Mouse (Mus musculus) kidney, embryonic 16.5 days (tissue): ENCODE measurements around the gene Tbc1d24. TPM values are rescaled to one million over a fixed set of nuclear protein-coding genes. Genes with fewer than 3 reads are reported as not detected.
A peak's percentile ranks its signal among the peaks of the same experiment; 100 is the strongest.

Source experiments
- ATAC-seq: fragments of 200-750 bp; cut with Nextera tagmentation; 2 replicates; pipeline ENCODE4 v1.8.0; 2017; ENCODE audit warnings: moderate TSS enrichment; ENCODE audit not compliant: low FRiP score, low TSS enrichment
- H3K27ac ChIP-seq: fragments of 300-500 bp; sonication (generic); 2 replicates; pipeline ENCODE4 v1.5.1; 2014; ENCODE audit warnings: low read length
- H3K27me3 ChIP-seq: fragments of 300-500 bp; sonication (generic); 2 replicates; pipeline ENCODE4 v1.6.1; 2014; ENCODE audit warnings: low read length, control low read depth, mixed read lengths; ENCODE audit not compliant: insufficient read depth
- H3K36me3 ChIP-seq: fragments of 300-500 bp; sonication (generic); 2 replicates; pipeline ENCODE4 v1.6.1; 2014; ENCODE audit warnings: low read length, control low read depth, mixed read lengths; ENCODE audit not compliant: insufficient read depth
- H3K4me1 ChIP-seq: fragments of 300-500 bp; sonication (generic); 2 replicates; pipeline ENCODE4 v1.6.1; 2014; ENCODE audit warnings: low read length, control low read depth, mixed read lengths; ENCODE audit not compliant: insufficient read depth
- H3K4me2 ChIP-seq: fragments of 300-500 bp; sonication (generic); replicated peaks from 2 replicates; pipeline ENCODE4 v1.6.1; 2014; ENCODE audit warnings: low read depth, low read length
- H3K4me3 ChIP-seq: fragments of 300-500 bp; sonication (generic); 2 replicates; pipeline ENCODE4 v1.5.1; 2014; ENCODE audit warnings: mild to moderate bottlenecking, low read length
- H3K9ac ChIP-seq: fragments of 300-500 bp; sonication (generic); replicated peaks from 2 replicates; pipeline ENCODE4 v1.6.1; 2014; ENCODE audit warnings: low read length
- H3K9me3 ChIP-seq: fragments of 300-500 bp; sonication (generic); 2 replicates; pipeline ENCODE4 v1.6.1; 2016; ENCODE audit warnings: low read length, control low read depth
- WGBS: fragments of 180-500 bp; shearing (Covaris S2); extraction: QIAGEN DNeasy Blood & Tissue Kit; methylation state at CpG from one replicate; pipeline ENCODE4 v1.1.7; 2014; 5-methylcytosine and 5-hydroxymethylcytosine counted together
- polyA plus RNA-seq: library from polyadenylated mRNA; unstranded; fragments of >200 nt; fragmentation: Nextera tagmentation; extraction: Ambion mirVana; gene quantifications from 2 replicates; pipeline ENCODE4 v1.2.1, GENCODE M21; 2015

Tbc1d24 gene
- polyA plus RNA-seq, 1 experiment from 2014 or later = 5.6 TPM

GRCm38 (mm10) chr17:24211631-24212440 lies 6.5 kb upstream of the Tbc1d24 start:
- Histone ChIP-seq H3K9ac (peak overlapping the region; percentile 66), H3K4me1 (peaks cover 49% of the 10 kb centered on the region), H3K36me3 (peaks cover 11% of the 10 kb centered on the region), H3K27ac (no peak overlapping the region), H3K4me3 (peak overlapping the region; percentile 55), H3K9me3 (no peaks in the 10 kb centered on the region), H3K4me2 (peak overlapping the region; percentile 79), H3K27me3 (peaks cover 11% of the 10 kb centered on the region)
- WGBS = 3% methylated on average over 37 of the region's 37 CpGs
- ATAC-seq = peak; percentile 3; the same call in 1 of the 2 replicates

- ATAC-seq = no peak
- peaks cover 61% of the 10 kb centered on the region for H3K4me1 ChIP-seq
- H3K4me2 ChIP-seq = no peak overlapping the region
- H3K36me3 ChIP-seq = peaks cover 1% of the 10 kb centered on the region
- 90% methylated on average over 3 of the region's 3 CpGs for WGBS
- H3K9me3 ChIP-seq = no peaks in the 10 kb centered on the region
- no peak overlapping the region for H3K9ac ChIP-seq
- no peak overlapping the region for H3K27ac ChIP-seq
- no peak overlapping the region for H3K4me3 ChIP-seq
- H3K27me3 ChIP-seq = peaks cover 15% of the 10 kb centered on the region
These were observed 5.2 kb upstream of the Tbc1d24 start for GRCm38 (mm10) chr17:24210591-24210990.

- Histone ChIP-seq H3K9ac (no peak overlapping the region), H3K27me3 (peaks cover 15% of the 10 kb centered on the region), H3K4me2 (0 out of 2 replicates have a peak overlapping the region, but pooled peaks have one; percentile 94), H3K36me3 (no peaks in the 10 kb centered on the region), H3K4me3 (no peak overlapping the region), H3K27ac (peak overlapping the region; percentile 73), H3K4me1 (peaks cover 61% of the 10 kb centered on the region), H3K9me3 (no peaks in the 10 kb centered on the region)
- WGBS = 69% methylated on average over 3 of the region's 3 CpGs
- no peak for ATAC-seq
These were observed 4.5 kb upstream of the Tbc1d24 start for GRCm38 (mm10) chr17:24209916-24210240.

GRCm38 (mm10) chr17:24209043-24209915 lies 3.9 kb upstream of the Tbc1d24 start, which contains the start of gene Ntn3:
Gene Ntn3, minus strand, starts transcription at chr17:24209531.
- Histone ChIP-seq H3K9me3 (no peaks in the 10 kb centered on the region), H3K9ac (peak within 1 kb of the TSS; percentile 83), H3K4me3 (peak within 1 kb of the TSS; percentile 73), H3K4me2 (peak within 1 kb of the TSS; percentile 94), H3K36me3 (no peaks in the 10 kb centered on the region), H3K27ac (peak within 1 kb of the TSS; percentile 73), H3K27me3 (peaks cover 15% of the 10 kb centered on the region), H3K4me1 (peaks cover 67% of the 10 kb centered on the region)
- WGBS = under 1% methylated on average over 39 of the region's 43 CpGs
- peak; percentile 55 for ATAC-seq

DNA sequence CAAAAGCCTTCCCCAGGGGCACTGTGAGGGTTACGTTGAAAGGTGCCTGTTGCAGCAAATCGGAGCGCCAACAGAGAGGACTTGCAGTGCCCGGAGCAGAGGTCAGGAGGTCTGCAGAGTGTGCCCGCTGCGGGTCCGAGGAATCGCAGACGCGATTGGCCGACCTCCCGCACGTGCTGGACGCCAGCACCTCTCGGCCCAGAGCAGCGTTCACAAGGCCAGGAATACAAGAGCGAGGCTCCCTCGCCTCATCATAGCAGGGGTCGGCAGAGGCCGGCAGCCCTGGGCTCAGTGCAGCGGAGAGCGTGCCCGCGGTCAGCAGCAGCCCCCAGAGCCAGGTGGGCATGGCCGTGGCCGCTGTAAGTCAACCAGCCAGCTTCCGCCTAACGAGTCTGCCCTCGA lies 3.3 kb upstream of the Tbc1d24 start:
- peak; percentile 2; the same call in 1 of the 2 replicates for ATAC-seq
- 1% methylated on average over 29 of the region's 29 CpGs for WGBS
- peak overlapping the region; percentile 73 for H3K4me3 ChIP-seq
- peak overlapping the region; percentile 94 for H3K4me2 ChIP-seq
- peaks cover 15% of the 10 kb centered on the region for H3K27me3 ChIP-seq
- H3K9me3 ChIP-seq = no peaks in the 10 kb centered on the region
- H3K36me3 ChIP-seq = no peaks in the 10 kb centered on the region
- peaks cover 69% of the 10 kb centered on the region for H3K4me1 ChIP-seq
- peak overlapping the region; percentile 83 for H3K9ac ChIP-seq
- H3K27ac ChIP-seq = peak overlapping the region; percentile 73

- H3K4me3 ChIP-seq = peak overlapping the region; percentile 73
- peaks cover 69% of the 10 kb centered on the region for H3K4me1 ChIP-seq
- H3K36me3 ChIP-seq = no peaks in the 10 kb centered on the region
- peak overlapping the region; percentile 83 for H3K9ac ChIP-seq
- peak overlapping the region; percentile 94 for H3K4me2 ChIP-seq
- peaks cover 15% of the 10 kb centered on the region for H3K27me3 ChIP-seq
- H3K9me3 ChIP-seq = no peaks in the 10 kb centered on the region
- H3K27ac ChIP-seq = peak overlapping the region; percentile 73; the same call in 1 of the 2 replicates
- WGBS = 65% methylated on average over 34 of the region's 34 CpGs
- ATAC-seq = no peak
These were observed 2.6 kb upstream of the Tbc1d24 start for GRCm38 (mm10) chr17:24207768-24208640.

DNA sequence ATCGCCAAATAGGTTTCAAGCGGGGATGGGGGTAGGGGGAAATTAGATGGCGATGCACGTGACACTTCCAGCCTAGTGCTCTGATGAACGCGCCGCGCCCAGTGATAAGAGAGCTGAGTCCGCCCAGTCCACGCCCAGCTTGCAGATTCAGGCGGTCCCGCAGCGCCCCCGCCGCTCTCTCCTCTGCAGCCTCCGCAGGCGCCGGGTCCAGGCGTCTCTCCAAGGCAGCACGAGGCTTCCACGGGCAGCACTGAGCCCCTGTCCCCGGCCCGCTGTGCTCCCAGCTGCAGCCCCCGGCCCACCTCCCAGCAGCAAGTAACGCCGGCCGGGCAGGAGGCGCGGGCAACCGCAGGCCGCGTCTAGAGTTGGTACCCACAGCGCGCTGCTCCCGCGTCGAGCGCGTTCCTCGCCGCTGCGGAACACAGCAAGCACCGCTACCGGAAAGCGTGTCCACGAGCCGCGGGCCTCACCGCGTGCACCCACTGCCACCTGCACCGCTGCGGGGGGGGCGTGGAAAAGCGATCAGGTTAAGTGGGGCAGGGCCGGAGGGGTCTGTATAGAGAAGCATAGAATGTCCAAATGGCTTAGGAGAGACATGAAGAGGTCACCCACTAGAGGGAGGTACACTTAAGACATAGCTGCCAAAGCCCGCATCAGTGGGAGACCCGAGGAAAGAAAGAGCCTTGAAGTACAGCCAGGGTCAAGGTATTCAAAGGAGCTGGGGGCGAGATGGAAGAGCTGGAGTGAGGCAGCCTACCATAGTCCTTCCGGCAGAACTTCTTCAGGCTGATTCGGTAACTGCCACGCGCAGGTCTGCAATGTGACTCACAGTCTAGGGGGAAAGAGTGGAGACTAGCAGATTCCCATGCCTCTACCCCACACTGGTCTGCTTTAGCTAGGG lies 1.3 kb upstream of the Tbc1d24 start:
- ATAC-seq = 0 out of 2 replicates have a peak, but pooled peaks have one; percentile 12
- Histone ChIP-seq H3K9me3 (no peaks in the 10 kb centered on the region), H3K4me3 (peak overlapping the region; percentile 73), H3K27me3 (peaks cover 15% of the 10 kb centered on the region), H3K4me1 (peaks cover 61% of the 10 kb centered on the region), H3K9ac (peak overlapping the region; percentile 78), H3K27ac (no peak overlapping the region), H3K36me3 (no peaks in the 10 kb centered on the region), H3K4me2 (peak overlapping the region; percentile 94)
- 4% methylated on average over 62 of the region's 62 CpGs for WGBS

- Histone ChIP-seq H3K4me3 (peak overlapping the region; percentile 73), H3K36me3 (no peaks in the 10 kb centered on the region), H3K9ac (peak overlapping the region; percentile 78), H3K4me1 (peaks cover 54% of the 10 kb centered on the region), H3K27me3 (peaks cover 15% of the 10 kb centered on the region), H3K4me2 (peak overlapping the region; percentile 94), H3K9me3 (no peaks in the 10 kb centered on the region), H3K27ac (peak overlapping the region; percentile 22; the same call in 1 of the 2 replicates)
- ATAC-seq = peak; percentile 4
- WGBS = 5% methylated on average over 15 of the region's 15 CpGs
These were observed 573 bp upstream of the Tbc1d24 start for GRCm38 (mm10) chr17:24205908-24206361.
